Mouse (Mus musculus) lung, embryonic 14.5 days (tissue): ENCODE data around the gene Eif1. TPM values are rescaled to one million over a fixed set of nuclear protein-coding genes. Genes with fewer than 3 reads are reported as not detected.
A peak's percentile ranks its signal among the peaks of the same experiment; 100 is the strongest.
"Not testable (repeated sequence)": the region's sequence is repeated elsewhere in the genome, so short reads cannot be mapped to it uniquely, and the experiment has no call there.

ENCODE experiments used
- ATAC-seq: fragments of 200-750 bp; cut with Nextera tagmentation; 2 replicates; pipeline ENCODE4 v1.8.0; 2017; ENCODE audit warnings: mild to moderate bottlenecking, moderate TSS enrichment, moderate library complexity; ENCODE audit not compliant: insufficient read depth
- DNase-seq: peaks from one replicate; pipeline ENCODE4 v3.0.0-alpha.2; 2015
- H3K27ac ChIP-seq: fragments of 300-500 bp; sonication (generic); 2 replicates; pipeline ENCODE4 v1.5.1; 2014; ENCODE audit warnings: low read depth, mild to moderate bottlenecking, moderate library complexity
- H3K27me3 ChIP-seq: fragments of 300-500 bp; sonication (generic); 2 replicates; pipeline ENCODE4 v1.6.1; 2014; ENCODE audit warnings: low read length, control low read depth; ENCODE audit not compliant: insufficient read depth
- H3K36me3 ChIP-seq: fragments of 300-500 bp; sonication (generic); 2 replicates; pipeline ENCODE4 v1.6.1; 2014; ENCODE audit warnings: control low read depth; ENCODE audit not compliant: insufficient read depth
- H3K4me1 ChIP-seq: fragments of 300-500 bp; sonication (generic); 2 replicates; pipeline ENCODE4 v1.6.1; 2014; ENCODE audit warnings: antibody characterized with exemption, control low read depth; ENCODE audit not compliant: insufficient read depth
- H3K4me2 ChIP-seq: fragments of 300-500 bp; sonication (generic); 2 replicates; pipeline ENCODE4 v1.6.1; 2014; ENCODE audit warnings: mild to moderate bottlenecking
- H3K4me3 ChIP-seq: fragments of 300-500 bp; sonication (generic); 2 replicates; pipeline ENCODE4 v1.5.1; 2014; ENCODE audit warnings: low read depth, low read length
- H3K9ac ChIP-seq: fragments of 300-500 bp; sonication (generic); 2 replicates; pipeline ENCODE4 v1.6.1; 2014
- H3K9me3 ChIP-seq: fragments of 300-500 bp; sonication (generic); 2 replicates; pipeline ENCODE4 v1.6.1; 2016; ENCODE audit warnings: low read depth, low read length, control low read depth
- CTCF ChIP-seq: IDR thresholded peaks from 2 replicates; pipeline ENCODE4 v1.5.1; 2016; ENCODE audit warnings: antibody characterized with exemption, low read depth
- WGBS: fragments of 180-500 bp; shearing (Covaris S2); extraction: QIAGEN DNeasy Blood & Tissue Kit; methylation state at CpG from one replicate; pipeline ENCODE4 v1.1.7; 2014; 5-methylcytosine and 5-hydroxymethylcytosine counted together
- polyA plus RNA-seq: library from polyadenylated mRNA; unstranded; fragments of >200 nt; fragmentation: Nextera tagmentation; extraction: Ambion mirVana; gene quantifications from 2 replicates; pipeline ENCODE4 v1.2.1, GENCODE M21; 2014

The Eif1 gene
- polyA plus RNA-seq, 1 experiment from 2014 or later: 1,908 TPM

- H3K4me3 ChIP-seq: peak within 1 kb of the TSS; percentile 58
- 3% methylated on average over 49 of the region's 49 CpGs for WGBS
- ATAC-seq (peak; percentile 59), DNase-seq (peak; percentile 80)
- TF ChIP-seq CTCF: no peak
- H3K9me3 ChIP-seq: no peaks in the 10 kb centered on the region
- H3K9ac ChIP-seq: peak within 1 kb of the TSS; percentile 58
- H3K4me1 ChIP-seq: no peaks in the 10 kb centered on the region
- 0 out of 2 replicates have a peak within 1 kb of the TSS, but pooled peaks have one; percentile 24 for H3K27ac ChIP-seq
- H3K36me3 ChIP-seq: no peaks in the 10 kb centered on the region
- H3K4me2 ChIP-seq: peak within 1 kb of the TSS; percentile 98
- peaks cover 60% of the 10 kb centered on the region for H3K27me3 ChIP-seq
Measured at GRCm38 (mm10) chr11:100355972-100356818, 36.5 kb downstream of the Eif1 start, which contains the start of gene Hap1. TSS of gene Hap1 (minus strand) at chr11:100356128.

DNA sequence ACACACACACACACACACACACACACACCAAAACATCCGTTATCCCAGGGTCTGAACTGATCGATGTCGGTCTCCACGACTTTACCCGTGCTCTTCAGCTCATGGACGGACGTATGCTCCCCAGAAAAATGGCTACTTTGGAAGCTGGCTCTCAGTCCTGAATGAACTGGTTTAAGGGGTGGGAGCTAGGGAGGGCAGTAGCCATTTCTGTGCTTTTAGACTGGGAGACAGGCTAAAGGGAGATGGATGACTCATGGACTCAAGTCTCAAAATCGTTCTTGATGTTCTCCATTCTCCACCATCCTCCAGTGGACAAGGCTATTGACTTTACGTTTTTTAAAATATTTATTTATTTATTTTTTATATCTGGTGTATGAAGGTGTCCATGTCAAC lies 37.1 kb downstream of the Eif1 start:
- Histone ChIP-seq H3K27me3 (peaks cover 60% of the 10 kb centered on the region), H3K4me2 (peak overlapping the region; percentile 98), H3K4me3 (peak overlapping the region; percentile 58), H3K27ac (no peak overlapping the region), H3K36me3 (no peaks in the 10 kb centered on the region), H3K4me1 (no peaks in the 10 kb centered on the region), H3K9ac (no peak overlapping the region), H3K9me3 (no peaks in the 10 kb centered on the region)
- no peak for ATAC-seq
- no peak for DNase-seq
- no peak for TF ChIP-seq CTCF
- WGBS: 22% methylated on average over 9 of the region's 9 CpGs

- 0 out of 2 replicates have a peak, but pooled peaks have one; percentile 13 for TF ChIP-seq CTCF
- no peak overlapping the region for H3K27ac ChIP-seq
- H3K27me3 ChIP-seq: peaks cover 60% of the 10 kb centered on the region
- H3K4me1 ChIP-seq: no peaks in the 10 kb centered on the region
- ATAC-seq (no peak), DNase-seq (no peak)
- no peaks in the 10 kb centered on the region for H3K36me3 ChIP-seq
- H3K9ac ChIP-seq: no peak overlapping the region
- H3K4me3 ChIP-seq: no peak overlapping the region
- 53% methylated on average over 5 of the region's 5 CpGs for WGBS
- H3K4me2 ChIP-seq: no peak overlapping the region
- H3K9me3 ChIP-seq: no peaks in the 10 kb centered on the region
Measured at GRCm38 (mm10) chr11:100357408-100357807, 37.7 kb downstream of the Eif1 start.

DNA sequence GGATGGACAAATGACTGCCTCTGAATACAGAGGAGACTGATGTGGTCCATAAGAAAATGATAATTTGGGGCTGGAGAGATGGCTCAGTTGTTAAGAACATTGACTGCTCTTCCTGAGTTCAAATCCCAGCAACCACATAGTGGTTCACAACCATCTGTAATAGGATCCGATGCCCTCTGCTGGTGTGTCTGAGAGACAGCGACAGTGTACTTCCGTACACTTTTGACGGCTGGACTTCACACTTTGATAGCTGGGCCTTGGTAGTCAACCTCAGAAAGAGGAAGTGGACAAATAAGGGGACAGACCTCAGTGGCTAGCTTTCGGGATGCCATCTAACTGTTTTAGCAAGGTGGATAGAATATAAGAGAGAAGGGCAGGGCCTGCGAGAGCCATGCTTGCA lies 40.5 kb downstream of the Eif1 start:
- Histone ChIP-seq H3K4me1 (no peaks in the 10 kb centered on the region), H3K9me3 (no peaks in the 10 kb centered on the region), H3K27ac (no peak overlapping the region), H3K9ac (no peak overlapping the region), H3K4me2 (no peak overlapping the region), H3K4me3 (no peak overlapping the region), H3K36me3 (no peaks in the 10 kb centered on the region), H3K27me3 (peaks cover 34% of the 10 kb centered on the region)
- 70% methylated on average over 6 of the region's 6 CpGs for WGBS
- ATAC-seq (no peak), DNase-seq (no peak)
- no peak for TF ChIP-seq CTCF

GRCm38 (mm10) chr11:100361059-100361458 lies 41.4 kb downstream of the Eif1 start:
- not testable (repeated sequence) for H3K4me1 ChIP-seq, H3K27ac ChIP-seq, H3K4me2 ChIP-seq, H3K9me3 ChIP-seq, H3K36me3 ChIP-seq, ATAC-seq, H3K4me3 ChIP-seq, H3K9ac ChIP-seq, DNase-seq
- peaks cover 26% of the 10 kb centered on the region for H3K27me3 ChIP-seq
- no CpG with 5 or more reads among the region's 13 CpGs for WGBS

GRCm38 (mm10) chr11:100362209-100362978 lies 42.7 kb downstream of the Eif1 start:
- Histone ChIP-seq H3K9ac (no peak overlapping the region), H3K36me3 (no peaks in the 10 kb centered on the region), H3K4me3 (no peak overlapping the region), H3K27ac (no peak overlapping the region), H3K9me3 (no peaks in the 10 kb centered on the region), H3K27me3 (peaks cover 12% of the 10 kb centered on the region), H3K4me1 (no peaks in the 10 kb centered on the region), H3K4me2 (no peak overlapping the region)
- WGBS: 13% methylated on average over 8 of the region's 8 CpGs
- peak; percentile 46; the same call in 1 of the 2 replicates for ATAC-seq
- TF ChIP-seq CTCF: peak; percentile 93
- DNase-seq: peak; percentile 90

DNA sequence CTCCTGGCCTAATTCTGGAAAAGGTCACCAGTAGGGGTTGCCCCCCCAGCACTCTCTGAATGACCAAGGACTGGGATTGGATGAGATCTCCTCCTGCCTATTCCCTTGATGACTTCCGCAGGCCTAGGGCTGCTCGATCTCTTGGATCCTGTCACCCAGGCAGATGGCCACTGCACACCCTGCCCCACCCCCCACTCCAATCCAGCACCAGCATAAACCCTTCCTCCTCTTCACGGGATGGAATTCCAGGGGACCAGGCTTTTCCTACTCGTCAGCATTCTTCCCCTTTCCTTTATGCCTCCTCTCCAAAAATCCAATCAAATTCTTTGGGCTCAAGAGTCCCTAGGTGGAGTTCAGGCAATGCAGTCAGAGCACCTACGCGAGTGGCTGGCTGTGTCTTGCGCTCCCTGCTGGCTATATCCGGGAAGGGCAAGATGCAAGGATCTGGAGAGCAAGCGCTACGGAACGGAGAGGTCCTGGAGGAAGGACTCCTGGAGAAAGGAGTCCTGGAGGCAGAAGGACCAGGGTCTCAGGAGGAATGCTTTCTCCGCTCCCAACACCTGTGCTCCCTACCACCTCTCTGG lies 43.4 kb downstream of the Eif1 start:
- 14% methylated on average over 12 of the region's 12 CpGs for WGBS
- H3K27me3 ChIP-seq: peaks cover 9% of the 10 kb centered on the region; the same call in 1 of the 2 replicates
- no peak overlapping the region for H3K4me3 ChIP-seq
- H3K36me3 ChIP-seq: no peaks in the 10 kb centered on the region
- H3K9ac ChIP-seq: no peak overlapping the region
- no peaks in the 10 kb centered on the region for H3K9me3 ChIP-seq
- DNase-seq (peak; percentile 84), ATAC-seq (peak; percentile 58)
- TF ChIP-seq CTCF: peak; percentile 84
- no peak overlapping the region for H3K4me2 ChIP-seq
- H3K4me1 ChIP-seq: no peaks in the 10 kb centered on the region
- no peak overlapping the region for H3K27ac ChIP-seq
